Mouse (Mus musculus): Measurements from ENCODE around the gene Rpp25l. TPM values are rescaled to one million over a fixed set of nuclear protein-coding genes. Genes with fewer than 3 reads are reported as not detected.
A peak's percentile ranks its signal among the peaks of the same experiment; 100 is the strongest.
"Not testable (repeated sequence)": the region's sequence is repeated elsewhere in the genome, so short reads cannot be mapped to it uniquely, and the experiment has no call there.

The Rpp25l gene
- polyA plus RNA-seq, 1 experiment = 60.3 TPM

DNA sequence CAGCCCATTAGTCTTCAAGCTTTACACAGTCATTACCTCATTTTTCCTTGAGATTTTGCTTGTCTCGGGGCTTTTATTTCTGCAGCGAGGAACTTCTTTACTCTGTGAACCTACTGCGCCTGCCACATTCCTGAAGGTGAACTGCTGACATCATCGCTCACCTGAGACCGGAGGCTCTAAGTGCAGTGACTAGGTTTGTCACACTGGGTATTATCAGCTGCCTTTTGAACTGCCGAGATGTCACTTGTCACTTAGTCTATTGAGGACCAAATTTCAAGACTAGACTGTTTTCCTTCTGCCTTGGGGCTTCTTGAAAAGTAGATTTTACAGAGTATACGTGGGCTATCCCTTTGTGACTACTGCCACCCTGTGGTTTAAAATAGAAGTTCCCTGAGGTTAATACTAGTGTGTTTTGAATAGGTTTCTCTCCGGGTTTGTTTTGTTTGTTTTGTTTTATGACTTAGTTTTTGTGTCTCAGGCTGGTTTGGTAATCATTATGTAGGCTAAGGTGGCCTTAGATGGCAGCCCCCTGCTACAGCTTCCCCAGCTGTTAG lies 5.1 kb downstream of the Rpp25l start:
- Histone ChIP-seq H3K4me3 (ENCODE audit: insufficient read depth, poor library complexity, severe bottlenecking) (no peak overlapping the region), H3K79me3 (ENCODE audit: low read depth) (peaks cover 13% of the 10 kb centered on the region), H3K27me3 (ENCODE audit: control insufficient read depth, insufficient read depth, insufficient read length) (peaks cover 13% of the 10 kb centered on the region), H3K36me3 (ENCODE audit: control insufficient read depth, insufficient read depth) (no peaks in the 10 kb centered on the region), H3ac (ENCODE audit: control insufficient read depth, insufficient read length, low read depth) (no peak overlapping the region), H3K79me2 (ENCODE audit: control insufficient read depth, insufficient read depth) (peaks cover 15% of the 10 kb centered on the region)
- no peak for TF ChIP-seq MYOG (IDR thresholded peaks at IDR 0.05; ENCODE audit: control insufficient read depth, extremely low read depth, insufficient read length)
- TF ChIP-seq CTCF (IDR thresholded peaks at IDR 0.05; ENCODE audit: control insufficient read depth, insufficient read depth, insufficient read length) = no peak
- no peak for TF ChIP-seq MAX (IDR thresholded peaks at IDR 0.05)
- no peak for TF ChIP-seq MYOD1 (IDR thresholded peaks at IDR 0.05; ENCODE audit: control insufficient read depth, insufficient read length, low read depth)
- TF ChIP-seq CEBPB (IDR thresholded peaks at IDR 0.05; ENCODE audit: low read depth) = no peak
- TF ChIP-seq USF1 (IDR thresholded peaks at IDR 0.05; ENCODE audit: low read depth) = no peak
- TF ChIP-seq FOSL1 (IDR thresholded peaks at IDR 0.05; ENCODE audit: insufficient read depth, low read length, poor library complexity, severe bottlenecking) = no peak

GRCm38 (mm10) chr4:41707011-41707535 lies 6.3 kb downstream of the Rpp25l start:
- peaks cover 3% of the 10 kb centered on the region for H3K79me2 ChIP-seq (ENCODE audit: control insufficient read depth, insufficient read depth)
- no peaks in the 10 kb centered on the region for H3K36me3 ChIP-seq (ENCODE audit: control insufficient read depth, insufficient read depth)
- H3K27me3 ChIP-seq (ENCODE audit: control insufficient read depth, insufficient read depth, insufficient read length) = peaks cover 14% of the 10 kb centered on the region
- TF ChIP-seq MAX (IDR thresholded peaks at IDR 0.05) = no peak
- peak; percentile 75 for TF ChIP-seq MYOD1 (IDR thresholded peaks at IDR 0.05; ENCODE audit: control insufficient read depth, insufficient read length, low read depth)
- TF ChIP-seq CTCF (IDR thresholded peaks at IDR 0.05; ENCODE audit: control insufficient read depth, insufficient read depth, insufficient read length) = peak; percentile 64
- no peak overlapping the region for H3ac ChIP-seq (ENCODE audit: control insufficient read depth, insufficient read length, low read depth)
- peaks cover 3% of the 10 kb centered on the region for H3K79me3 ChIP-seq (ENCODE audit: low read depth)
- no peak overlapping the region for H3K4me3 ChIP-seq (ENCODE audit: insufficient read depth, poor library complexity, severe bottlenecking)

DNA sequence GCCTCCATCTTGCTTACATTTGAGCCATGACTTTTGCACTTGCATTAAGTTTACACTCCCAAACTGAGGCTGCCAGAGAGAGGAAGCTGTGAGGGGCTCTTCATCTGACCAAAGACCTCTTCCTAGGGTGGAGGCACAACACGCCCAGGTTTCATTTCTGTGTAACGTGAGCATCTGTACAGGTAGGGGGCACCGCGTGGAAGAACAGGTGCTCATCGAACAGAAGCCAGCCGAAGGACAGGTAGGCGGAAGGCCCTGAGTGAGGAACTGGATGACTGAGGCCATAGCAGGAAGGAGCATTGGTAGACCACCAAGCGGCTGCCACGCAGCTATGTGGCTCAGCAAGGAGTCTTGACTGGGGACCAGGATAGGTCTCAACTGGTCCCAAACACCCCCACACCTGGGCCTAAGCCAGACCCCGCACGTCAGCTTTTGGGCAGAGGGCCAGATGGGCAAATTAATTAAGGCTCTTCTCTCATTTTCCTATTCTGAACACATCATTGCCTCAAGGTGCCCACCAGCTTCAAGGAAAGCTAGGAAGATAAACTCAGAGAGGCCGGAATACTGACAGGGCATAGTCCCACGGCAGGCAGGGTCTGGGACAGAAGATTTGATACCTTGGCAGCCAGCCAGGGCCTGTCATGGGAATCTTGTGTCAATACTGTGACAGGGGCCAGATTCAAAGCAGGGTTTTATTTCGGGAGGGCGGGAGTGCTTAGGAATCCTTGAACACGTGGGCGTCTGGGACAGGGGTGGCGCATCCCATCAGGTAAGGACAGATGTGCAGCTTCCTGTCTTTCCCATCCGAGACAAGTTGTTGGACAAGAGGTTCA lies 7.2 kb downstream of the Rpp25l start:
- Histone ChIP-seq H3ac (ENCODE audit: control insufficient read depth, insufficient read length, low read depth) (no peak overlapping the region), H3K79me3 (ENCODE audit: low read depth) (no peaks in the 10 kb centered on the region), H3K27me3 (ENCODE audit: control insufficient read depth, insufficient read depth, insufficient read length) (peaks cover 14% of the 10 kb centered on the region), H3K79me2 (ENCODE audit: control insufficient read depth, insufficient read depth) (no peaks in the 10 kb centered on the region), H3K36me3 (ENCODE audit: control insufficient read depth, insufficient read depth) (no peaks in the 10 kb centered on the region), H3K4me3 (ENCODE audit: insufficient read depth, poor library complexity, severe bottlenecking) (no peak overlapping the region)
- TF ChIP-seq USF1 (IDR thresholded peaks at IDR 0.05; ENCODE audit: low read depth) = no peak
- no peak for TF ChIP-seq MAX (IDR thresholded peaks at IDR 0.05)
- TF ChIP-seq MYOG (IDR thresholded peaks at IDR 0.05; ENCODE audit: control insufficient read depth, extremely low read depth, insufficient read length) = no peak
- TF ChIP-seq CEBPB (IDR thresholded peaks at IDR 0.05; ENCODE audit: low read depth) = no peak
- no peak for TF ChIP-seq MYOD1 (IDR thresholded peaks at IDR 0.05; ENCODE audit: control insufficient read depth, insufficient read length, low read depth)
- no peak for TF ChIP-seq CTCF (IDR thresholded peaks at IDR 0.05; ENCODE audit: control insufficient read depth, insufficient read depth, insufficient read length)
- no peak for TF ChIP-seq FOSL1 (IDR thresholded peaks at IDR 0.05; ENCODE audit: insufficient read depth, low read length, poor library complexity, severe bottlenecking)

DNA sequence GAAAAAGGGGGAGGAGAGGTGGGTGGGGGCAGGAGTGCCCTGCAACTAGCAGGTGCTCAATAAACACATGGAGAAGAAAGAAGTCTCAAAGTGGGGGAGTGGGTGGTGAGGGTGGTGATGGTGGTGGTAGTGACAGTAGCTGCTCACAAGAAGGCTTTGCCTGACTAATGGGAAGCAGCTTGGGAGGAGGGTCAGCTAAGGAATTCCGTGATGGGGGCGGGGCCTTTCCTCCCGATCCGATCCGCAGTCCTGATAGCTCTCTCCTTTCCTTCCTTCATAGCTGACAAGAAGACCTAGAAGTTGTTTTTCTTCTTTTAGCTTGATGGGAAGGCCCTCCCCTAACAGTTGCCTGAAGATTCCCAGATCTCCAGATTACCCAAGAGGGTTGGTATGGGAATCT lies 8.7 kb downstream of the Rpp25l start:
- no peaks in the 10 kb centered on the region for H3K79me3 ChIP-seq (ENCODE audit: low read depth)

GRCm38 (mm10) chr4:41702226-41702625 lies 11.1 kb downstream of the Rpp25l start:
- H3ac ChIP-seq (ENCODE audit: control insufficient read depth, insufficient read length, low read depth); H3K79me3 ChIP-seq (ENCODE audit: low read depth): not testable (repeated sequence)
- H3K27me3 ChIP-seq (ENCODE audit: control insufficient read depth, insufficient read depth, insufficient read length) = peaks cover 14% of the 10 kb centered on the region

More for the DNA sequence above, 8.7 kb downstream of the Rpp25l start:
- Histone ChIP-seq H3K79me2 (ENCODE audit: control insufficient read depth, insufficient read depth) (no peaks in the 10 kb centered on the region), H3K4me3 (ENCODE audit: insufficient read depth, poor library complexity, severe bottlenecking) (no peak overlapping the region), H3ac (ENCODE audit: control insufficient read depth, insufficient read length, low read depth) (no peak overlapping the region), H3K36me3 (ENCODE audit: control insufficient read depth, insufficient read depth) (no peaks in the 10 kb centered on the region), H3K27me3 (ENCODE audit: control insufficient read depth, insufficient read depth, insufficient read length) (peaks cover 14% of the 10 kb centered on the region)
- no peak for TF ChIP-seq MYOD1 (IDR thresholded peaks at IDR 0.05; ENCODE audit: control insufficient read depth, insufficient read length, low read depth)
- no peak for TF ChIP-seq CTCF (IDR thresholded peaks at IDR 0.05; ENCODE audit: control insufficient read depth, insufficient read depth, insufficient read length)
- no peak for TF ChIP-seq CEBPB (IDR thresholded peaks at IDR 0.05; ENCODE audit: low read depth)
- TF ChIP-seq FOSL1 (IDR thresholded peaks at IDR 0.05; ENCODE audit: insufficient read depth, low read length, poor library complexity, severe bottlenecking) = no peak
- no peak for TF ChIP-seq USF1 (IDR thresholded peaks at IDR 0.05; ENCODE audit: low read depth)
- no peak for TF ChIP-seq MYOG (IDR thresholded peaks at IDR 0.05; ENCODE audit: control insufficient read depth, extremely low read depth, insufficient read length)
- TF ChIP-seq MAX (IDR thresholded peaks at IDR 0.05) = no peak

GRCm38 (mm10) chr4:41700224-41700623 lies 13.1 kb downstream of the Rpp25l start:
- H3K79me3 ChIP-seq (ENCODE audit: low read depth); H3ac ChIP-seq (ENCODE audit: control insufficient read depth, insufficient read length, low read depth); H3K36me3 ChIP-seq (ENCODE audit: control insufficient read depth, insufficient read depth); H3K79me2 ChIP-seq (ENCODE audit: control insufficient read depth, insufficient read depth); H3K4me3 ChIP-seq (ENCODE audit: insufficient read depth, poor library complexity, severe bottlenecking): not testable (repeated sequence)
- H3K27me3 ChIP-seq (ENCODE audit: control insufficient read depth, insufficient read depth, insufficient read length) = peaks cover 18% of the 10 kb centered on the region

More at GRCm38 (mm10) chr4:41702226-41702625, 11.1 kb downstream of the Rpp25l start:
- not testable (repeated sequence) for H3K79me2 ChIP-seq (ENCODE audit: control insufficient read depth, insufficient read depth); H3K4me3 ChIP-seq (ENCODE audit: insufficient read depth, poor library complexity, severe bottlenecking); H3K36me3 ChIP-seq (ENCODE audit: control insufficient read depth, insufficient read depth)

DNA sequence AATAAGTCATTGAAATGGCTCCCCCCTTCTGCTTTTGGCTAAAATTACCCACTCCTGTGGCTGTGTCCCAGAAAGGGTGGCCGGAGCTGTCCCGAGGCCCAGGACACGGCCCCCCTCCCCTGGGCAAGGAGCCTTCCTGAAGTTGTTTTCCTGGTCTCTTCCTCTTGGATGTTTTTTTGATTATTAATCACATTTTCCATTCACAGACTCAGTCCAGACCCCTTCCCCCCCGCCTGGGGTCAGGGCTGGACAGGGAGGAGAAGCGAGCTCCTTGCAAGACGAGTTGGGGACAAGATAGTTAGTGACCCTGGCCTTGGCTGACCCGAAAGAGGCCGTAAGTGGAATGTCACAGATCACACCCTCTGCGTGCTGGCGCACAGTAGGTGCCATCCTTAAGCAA lies 13.6 kb downstream of the Rpp25l start, which contains the start of gene Il11ra1:
Il11ra1 (plus strand) TSS at position 207 of the 400 bp plus-strand sequence.
- H3K79me3 ChIP-seq (ENCODE audit: low read depth); H3K36me3 ChIP-seq (ENCODE audit: control insufficient read depth, insufficient read depth); H3K4me3 ChIP-seq (ENCODE audit: insufficient read depth, poor library complexity, severe bottlenecking); H3K79me2 ChIP-seq (ENCODE audit: control insufficient read depth, insufficient read depth); H3ac ChIP-seq (ENCODE audit: control insufficient read depth, insufficient read length, low read depth): not testable (repeated sequence)
- H3K27me3 ChIP-seq (ENCODE audit: control insufficient read depth, insufficient read depth, insufficient read length) = peaks cover 17% of the 10 kb centered on the region

GRCm38 (mm10) chr4:41698421-41699016 lies 14.8 kb downstream of the Rpp25l start:
- not testable (repeated sequence) for H3K79me3 ChIP-seq (ENCODE audit: low read depth); H3ac ChIP-seq (ENCODE audit: control insufficient read depth, insufficient read length, low read depth); H3K79me2 ChIP-seq (ENCODE audit: control insufficient read depth, insufficient read depth); H3K36me3 ChIP-seq (ENCODE audit: control insufficient read depth, insufficient read depth); H3K4me3 ChIP-seq (ENCODE audit: insufficient read depth, poor library complexity, severe bottlenecking); H3K27me3 ChIP-seq (ENCODE audit: control insufficient read depth, insufficient read depth, insufficient read length)

Measured in C2C12 (cell line).